Mouse (Mus musculus): ENCODE results near the gene Intu. TPM values are rescaled to one million over a fixed set of nuclear protein-coding genes. Genes with fewer than 3 reads are reported as not detected.

The Intu gene
- polyA plus RNA-seq, 1 experiment from 2014 or later, result 0.71 TPM

Small RNAs within 50 kb of the gene (microRNA-seq; reads per million reads assigned to microRNA genes)
- gene Gm23810, result not detected

Other genes with a start within 250 kb of the Intu start
- not detected in 2 replicates for gene Slc25a31, start 177.6 kb downstream of the Intu start, polyA plus RNA-seq (2015; fragmentation: Nextera tagmentation; extraction: Ambion mirVana)
- gene Hspa4l, start 213.2 kb downstream of the Intu start, polyA plus RNA-seq (2015; fragmentation: Nextera tagmentation; extraction: Ambion mirVana), result 14.5 and 15.5 TPM in 2 replicates